Mouse (Mus musculus): ENCODE measurements around the gene Apc2.

The Apc2 gene

DNA sequence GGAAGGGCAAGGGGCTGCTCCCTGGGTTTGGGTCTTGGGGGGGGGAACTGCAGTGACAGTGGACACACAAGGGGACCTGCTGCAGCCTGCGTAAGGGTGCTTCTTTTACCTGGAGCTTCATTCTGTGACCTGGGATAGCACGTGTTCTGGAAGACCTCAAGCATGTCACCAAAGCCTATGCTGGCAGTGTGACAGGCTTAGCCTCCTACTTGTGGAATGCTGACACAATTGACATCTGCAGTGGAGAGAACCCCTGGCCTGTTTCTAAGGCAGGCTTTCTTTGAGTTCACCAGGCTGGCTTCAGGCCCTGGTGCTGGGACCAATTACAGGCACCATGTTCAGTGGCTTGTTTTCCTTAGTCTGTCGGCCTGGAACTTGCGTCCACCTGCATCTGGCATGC is 1.5 kb upstream of the Apc2 start:
- DNase-seq (ENCODE audit: low spot score in 2 of 2), result no peak

- DNase-seq (ENCODE audit: low spot score in 2 of 2), result peak in 1 of 2 experiments; percentile 73
Observed at GRCm38 (mm10) chr10:80294788-80295303, 931 bp upstream of the Apc2 start.

DNA sequence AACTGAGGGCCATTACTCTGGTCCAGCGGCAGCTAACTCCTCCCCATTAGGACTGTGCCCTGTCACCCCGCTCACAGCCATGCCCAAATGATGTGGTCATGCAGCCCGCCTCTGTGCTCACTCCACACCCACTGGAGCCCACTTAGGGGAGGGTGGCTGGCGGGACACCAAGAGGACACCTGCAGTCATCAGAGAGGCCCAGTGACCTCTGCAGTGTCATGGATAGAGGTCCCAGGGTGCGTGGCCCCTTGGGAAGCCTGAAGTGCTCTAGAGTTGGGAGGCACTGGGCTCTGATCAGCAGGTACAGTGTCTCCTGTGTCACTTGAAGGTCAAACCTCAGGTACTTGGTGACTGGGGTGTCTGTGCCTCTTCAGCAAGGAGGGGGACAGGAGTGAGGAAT is 1.0 kb downstream of the Apc2 start:
- DNase-seq (ENCODE audit: low spot score in 2 of 2), result peak in 1 of 2 experiments; percentile 66

DNA sequence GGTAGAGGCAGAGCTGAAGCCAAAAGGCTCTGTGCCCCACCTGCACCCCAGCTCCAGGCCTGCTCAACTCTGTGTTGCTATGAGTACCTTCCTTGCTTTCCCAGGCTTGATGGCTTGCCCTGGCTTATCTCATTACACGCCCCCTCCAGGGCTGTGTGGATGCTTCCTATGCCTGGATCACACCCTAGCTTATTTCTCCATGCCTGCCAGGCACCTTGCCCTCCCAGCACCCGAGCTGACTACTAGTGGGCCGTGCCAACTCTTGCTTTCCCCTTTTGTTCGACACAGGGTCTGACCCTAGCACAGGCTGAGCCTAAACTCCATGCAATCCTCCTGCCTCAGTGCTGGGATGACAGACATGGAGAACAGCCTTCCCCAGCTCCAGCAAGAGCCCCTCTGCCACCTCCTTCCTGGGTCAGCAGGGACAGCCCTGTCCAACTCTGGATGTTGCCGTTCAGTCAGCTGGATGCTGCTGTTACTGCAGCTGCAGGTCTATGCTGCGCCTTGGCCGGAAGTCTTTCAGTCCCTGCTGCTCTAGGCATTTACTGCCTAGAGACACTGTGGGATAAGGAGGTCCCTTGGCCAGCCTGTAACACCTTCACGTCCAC is 1.9 kb downstream of the Apc2 start:
- no peak for DNase-seq (ENCODE audit: low spot score in 2 of 2)

- peak; percentile 97 for DNase-seq (ENCODE audit: low spot score in 2 of 2)
Observed at GRCm38 (mm10) chr10:80298571-80299281, 2.9 kb downstream of the Apc2 start.

- DNase-seq (ENCODE audit: low spot score in 2 of 2), result no peak
Observed at GRCm38 (mm10) chr10:80299301-80299700, 3.5 kb downstream of the Apc2 start.

DNA sequence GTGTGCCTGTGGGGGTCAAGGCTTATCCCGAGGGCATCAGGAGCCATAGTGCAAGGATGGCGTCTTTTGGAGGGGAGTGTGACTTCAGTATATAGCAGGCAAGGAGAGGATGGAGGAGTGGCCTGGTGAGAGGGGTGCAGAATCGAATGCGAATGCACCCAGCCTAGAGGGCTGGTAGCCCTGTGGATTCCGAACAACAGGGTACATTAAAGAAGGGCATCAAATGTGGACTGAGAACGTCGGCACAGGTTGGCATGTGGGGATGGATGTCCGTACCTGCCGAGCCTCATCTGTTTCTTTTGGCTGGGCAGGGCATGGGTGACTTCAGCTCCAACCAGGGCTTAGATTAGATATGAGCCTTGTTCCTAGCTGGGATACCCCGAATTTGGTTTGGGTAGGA is 4.0 kb downstream of the Apc2 start:
- DNase-seq (ENCODE audit: low spot score in 2 of 2), result no peak

- peak; percentile 82 to 90 for DNase-seq (ENCODE audit: low spot score in 2 of 2)
Observed at GRCm38 (mm10) chr10:80300672-80301181, 5.0 kb downstream of the Apc2 start.

DNA sequence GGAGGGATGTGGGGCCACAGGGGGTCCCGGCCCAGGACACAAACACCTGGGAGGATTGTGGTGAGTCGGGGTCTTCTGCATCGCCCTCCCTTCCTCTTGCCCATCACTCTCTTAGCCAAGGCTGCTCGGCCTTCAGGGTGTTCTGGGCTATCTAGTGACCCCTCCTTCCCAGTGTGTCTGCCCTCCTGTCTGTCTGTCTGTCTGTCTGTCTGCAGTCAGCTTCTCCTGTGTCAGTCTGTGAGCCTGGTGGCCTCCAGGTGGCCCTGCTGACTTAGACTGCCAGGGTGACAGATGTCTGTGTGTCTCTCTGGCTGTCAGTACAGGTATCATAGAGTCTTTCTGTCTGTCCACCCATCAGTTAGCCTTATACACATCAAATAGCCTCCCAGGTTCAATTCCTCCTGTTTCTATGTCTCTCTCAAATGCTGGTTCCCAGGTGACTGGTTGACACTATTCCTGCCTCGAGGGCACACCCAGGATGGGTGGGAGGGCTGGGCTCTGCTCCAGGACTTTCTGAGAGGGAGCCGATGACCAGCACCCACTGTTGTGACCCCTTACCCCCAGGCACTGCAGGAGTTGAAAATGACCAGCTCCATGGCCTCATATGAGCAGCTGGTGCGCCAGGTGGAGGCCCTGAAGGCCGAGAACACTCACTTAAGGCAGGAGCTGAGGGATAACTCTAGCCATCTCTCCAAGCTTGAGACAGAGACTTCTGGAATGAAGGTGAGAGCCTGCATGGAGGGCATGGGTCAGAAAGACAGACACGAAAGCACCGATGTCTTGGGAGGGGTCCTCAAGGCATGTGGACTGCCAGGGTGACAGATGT is 5.7 kb downstream of the Apc2 start:
- DNase-seq (ENCODE audit: low spot score in 2 of 2), result no peak

DNA sequence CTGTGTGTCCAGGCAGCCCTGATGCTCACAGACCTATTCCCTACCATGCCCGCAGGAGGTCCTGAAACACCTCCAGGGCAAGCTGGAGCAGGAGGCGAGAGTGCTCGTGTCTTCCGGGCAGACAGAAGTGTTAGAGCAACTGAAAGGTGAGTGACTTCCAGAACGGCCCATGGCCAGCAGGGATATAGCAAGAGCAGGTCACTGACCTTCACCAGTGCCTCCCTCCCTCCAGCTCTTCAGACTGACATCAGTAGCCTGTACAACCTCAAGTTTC is 6.2 kb downstream of the Apc2 start:
- no peak for DNase-seq (ENCODE audit: low spot score in 2 of 2)

DNA sequence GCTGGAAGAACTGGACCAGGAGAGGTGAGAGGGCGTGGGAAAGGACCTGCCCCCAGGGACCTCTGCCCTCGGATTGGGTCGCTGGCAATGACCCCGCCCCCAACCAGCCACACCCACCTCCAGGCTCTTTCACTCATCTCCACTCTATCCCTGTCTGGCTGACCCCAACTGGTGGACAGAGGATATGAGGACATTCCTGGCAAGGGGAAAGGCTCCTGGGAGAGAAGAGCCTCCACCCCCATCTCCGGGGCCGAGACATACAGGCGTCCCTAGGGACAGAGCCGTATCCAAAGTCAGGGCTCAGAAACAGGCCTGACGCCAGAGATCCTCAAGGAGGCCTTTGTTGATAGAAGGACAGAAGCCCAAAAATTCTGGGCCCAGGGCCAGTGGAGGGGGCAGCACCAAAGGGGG is 6.7 kb downstream of the Apc2 start:
- peak; percentile 88 to 91 for DNase-seq (ENCODE audit: low spot score in 2 of 2)

DNA sequence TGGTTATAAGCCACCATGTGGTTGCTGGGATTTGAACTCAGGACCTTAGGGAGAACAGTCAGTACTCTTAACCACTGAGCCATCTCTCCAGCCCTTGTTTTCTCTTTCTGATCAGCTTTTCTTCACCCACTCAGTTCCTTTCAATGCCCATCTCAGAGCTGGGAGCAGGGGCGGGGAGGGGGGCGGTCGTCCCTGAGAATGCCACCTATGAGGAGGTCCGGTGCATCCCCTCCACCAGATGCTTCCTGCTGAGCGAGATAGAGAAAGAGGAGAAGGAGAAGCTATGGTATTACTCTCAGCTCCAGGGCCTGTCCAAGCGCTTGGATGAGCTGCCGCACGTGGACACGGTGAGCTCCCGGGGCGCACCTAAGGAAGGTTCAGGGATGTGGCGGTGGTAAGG is 8.7 kb downstream of the Apc2 start:
- no peak for DNase-seq (ENCODE audit: low spot score in 2 of 2)

- DNase-seq (ENCODE audit: low spot score in 2 of 2), result peak in 1 of 2 experiments; percentile 38
Observed at GRCm38 (mm10) chr10:80304862-80305261, 9.1 kb downstream of the Apc2 start.

DNA sequence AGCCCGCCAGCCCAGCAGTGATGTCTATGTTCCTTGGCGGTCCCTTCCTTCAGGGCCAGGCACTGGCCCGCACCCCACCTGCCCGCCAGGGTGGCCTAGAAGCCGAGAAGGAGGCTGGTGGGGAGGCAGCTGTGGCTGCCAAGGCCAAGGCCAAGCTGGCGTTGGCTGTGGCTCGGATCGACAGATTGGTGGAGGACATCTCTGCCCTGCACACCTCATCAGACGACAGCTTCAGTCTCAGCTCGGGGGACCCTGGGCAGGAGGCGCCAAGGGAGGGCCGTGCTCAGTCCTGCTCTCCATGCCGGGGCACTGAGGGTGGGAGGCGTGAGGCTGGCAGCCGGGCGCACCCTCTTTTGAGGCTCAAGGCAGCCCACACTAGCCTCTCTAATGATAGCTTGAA is 15.8 kb downstream of the Apc2 start:
- no peak for DNase-seq (ENCODE audit: low spot score in 2 of 2)

DNA sequence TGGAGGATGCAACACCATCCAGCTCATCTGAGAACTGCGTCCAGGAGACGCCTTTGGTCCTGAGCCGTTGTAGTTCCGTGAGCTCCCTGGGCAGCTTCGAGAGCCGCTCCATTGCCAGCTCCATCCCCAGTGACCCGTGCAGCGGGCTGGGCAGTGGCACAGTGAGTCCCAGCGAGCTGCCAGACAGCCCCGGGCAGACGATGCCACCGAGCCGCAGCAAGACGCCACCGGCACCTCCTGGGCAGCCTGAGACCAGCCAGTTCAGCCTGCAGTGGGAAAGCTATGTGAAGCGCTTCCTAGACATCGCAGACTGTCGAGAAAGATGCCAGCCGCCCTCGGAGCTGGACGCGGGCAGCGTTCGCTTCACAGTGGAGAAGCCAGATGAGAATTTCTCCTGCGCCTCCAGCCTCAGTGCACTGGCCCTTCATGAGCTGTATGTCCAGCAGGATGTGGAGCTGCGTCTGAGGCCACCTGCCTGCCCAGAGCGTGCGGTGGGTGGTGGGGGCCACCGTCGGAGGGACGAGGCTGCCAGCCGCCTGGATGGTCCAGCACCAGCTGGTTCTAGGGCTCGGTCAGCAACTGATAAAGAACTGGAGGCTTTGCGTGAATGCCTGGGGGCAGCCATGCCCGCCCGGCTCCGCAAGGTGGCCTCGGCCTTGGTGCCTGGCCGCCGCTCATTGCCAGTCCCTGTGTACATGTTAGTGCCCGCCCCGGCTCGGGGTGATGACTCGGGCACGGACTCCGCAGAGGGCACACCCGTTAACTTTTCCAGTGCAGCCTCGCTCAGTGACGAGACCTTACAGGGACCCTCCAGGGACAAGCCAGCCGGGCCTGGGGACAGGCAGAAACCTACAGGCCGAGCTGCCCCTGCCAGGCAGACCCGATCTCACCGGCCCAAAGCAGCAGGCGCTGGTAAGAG is 17.1 kb downstream of the Apc2 start:
- no peak for DNase-seq (ENCODE audit: low spot score in 2 of 2)

DNA sequence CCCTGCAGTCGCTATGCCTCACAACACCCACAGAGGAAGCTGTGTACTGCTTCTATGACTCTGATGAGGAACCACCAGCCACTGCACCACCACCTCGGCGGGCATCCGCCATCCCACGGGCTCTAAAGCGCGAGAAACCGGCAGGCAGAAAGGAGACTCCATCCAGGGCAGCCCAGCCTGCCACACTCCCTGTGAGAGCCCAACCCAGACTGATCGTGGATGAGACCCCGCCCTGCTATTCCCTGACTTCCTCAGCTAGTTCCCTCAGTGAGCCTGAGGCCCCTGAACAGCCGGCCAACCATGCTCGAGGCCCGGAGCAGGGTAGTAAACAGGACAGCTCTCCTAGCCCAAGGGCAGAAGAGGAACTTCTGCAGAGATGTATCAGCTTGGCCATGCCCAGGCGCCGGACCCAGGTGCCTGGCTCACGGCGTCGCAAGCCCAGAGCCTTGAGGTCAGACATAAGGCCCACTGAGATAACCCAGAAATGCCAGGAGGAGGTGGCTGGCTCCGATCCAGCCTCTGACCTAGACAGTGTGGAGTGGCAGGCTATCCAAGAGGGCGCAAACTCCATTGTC is 17.9 kb downstream of the Apc2 start:
- DNase-seq (ENCODE audit: low spot score in 2 of 2), result no peak

DNA sequence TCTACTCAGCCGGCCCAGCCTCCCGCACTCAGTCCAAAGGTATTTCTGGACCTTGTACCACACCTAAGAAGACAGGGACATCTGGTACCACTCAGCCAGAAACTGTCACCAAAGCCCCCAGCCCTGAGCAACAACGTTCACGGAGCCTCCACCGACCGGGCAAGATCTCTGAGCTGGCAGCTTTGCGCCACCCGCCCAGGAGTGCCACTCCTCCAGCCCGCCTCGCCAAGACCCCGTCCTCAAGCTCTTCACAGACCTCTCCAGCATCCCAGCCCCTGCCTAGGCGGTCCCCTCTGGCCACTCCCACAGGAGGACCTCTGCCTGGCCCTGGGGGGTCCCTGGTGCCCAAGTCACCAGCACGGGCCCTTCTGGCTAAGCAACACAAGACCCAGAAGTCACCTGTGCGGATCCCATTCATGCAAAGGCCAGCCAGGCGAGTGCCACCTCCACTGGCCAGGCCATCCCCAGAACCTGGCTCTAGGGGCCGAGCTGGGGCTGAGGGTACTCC is 18.8 kb downstream of the Apc2 start:
- no peak for DNase-seq (ENCODE audit: low spot score in 2 of 2)

GRCm38 (mm10) chr10:80315315-80315714 is 19.5 kb downstream of the Apc2 start:
- no peak for DNase-seq (ENCODE audit: low spot score in 2 of 2)

DNA sequence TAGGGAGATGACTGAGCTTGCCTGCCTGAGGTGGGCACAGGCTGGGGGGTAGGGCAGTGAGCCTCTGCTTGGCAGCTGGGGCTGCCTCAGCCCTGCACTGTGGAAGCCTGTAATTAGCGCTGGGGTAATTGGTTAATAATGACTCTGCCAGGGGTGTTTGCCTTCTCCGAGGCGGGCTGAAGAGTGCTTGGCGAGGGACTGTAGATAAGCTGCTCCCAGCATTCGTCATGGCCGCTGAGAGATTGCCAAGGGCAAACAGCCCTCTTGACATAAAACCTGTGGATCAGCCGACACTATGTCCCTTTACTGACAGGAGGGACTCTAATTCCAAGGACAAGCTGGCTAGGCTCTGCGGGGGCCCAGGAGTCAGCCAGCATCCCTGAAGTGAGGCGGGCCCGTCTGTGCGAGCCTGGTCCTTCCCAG is 20.6 kb downstream of the Apc2 start:
- peak in 1 of 2 experiments; percentile 63 for DNase-seq (ENCODE audit: low spot score in 2 of 2)

DNA sequence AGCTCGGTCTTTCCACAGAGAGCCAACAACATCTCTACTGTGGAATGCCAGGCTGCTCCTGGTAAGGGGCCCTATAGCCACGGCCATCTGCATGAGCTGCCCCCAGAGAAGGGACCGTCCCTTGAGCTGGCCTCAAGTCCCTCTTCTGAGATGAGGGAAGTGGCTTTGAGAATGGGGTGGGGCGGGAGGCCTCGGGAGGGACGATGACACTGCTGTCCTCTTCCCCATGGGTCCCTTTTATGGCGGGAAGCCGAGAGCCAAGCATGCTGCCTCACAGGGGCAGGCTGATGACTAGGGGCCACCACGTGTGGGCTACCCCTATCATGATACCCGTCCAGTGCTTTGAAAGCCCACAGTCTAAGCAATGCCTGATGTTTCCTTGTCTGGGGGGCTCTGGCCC is 21.2 kb downstream of the Apc2 start:
- no peak for DNase-seq (ENCODE audit: low spot score in 2 of 2)

DNA sequence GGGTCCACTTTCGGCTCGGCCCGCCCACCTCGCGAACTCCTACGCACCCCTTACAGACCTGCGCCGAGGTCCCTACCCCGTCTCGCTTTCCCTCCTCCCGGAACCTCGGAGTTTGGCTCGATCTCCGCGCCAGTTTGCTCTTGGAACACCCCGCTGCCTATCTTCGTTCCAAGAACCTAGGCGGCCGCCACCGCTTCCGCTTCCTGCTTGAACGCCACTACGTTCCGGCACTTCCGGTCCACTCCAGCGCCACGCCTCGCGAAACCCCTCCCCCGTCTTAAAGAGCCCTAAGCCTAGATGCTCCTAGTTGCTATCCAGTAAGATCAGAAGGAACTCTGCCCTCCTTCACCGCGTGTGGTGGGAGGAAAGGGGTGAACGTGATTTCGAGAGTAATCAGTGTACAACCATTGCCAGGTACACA is 24.6 kb downstream of the Apc2 start, which contains the start of gene 2310011J03Rik:
Gene 2310011J03Rik, minus strand, starts transcription at position 198 of the 421 bp plus-strand sequence.
- peak; percentile 95 for DNase-seq (ENCODE audit: low spot score in 2 of 2)

All from right cerebral cortex, postnatal 10 days (tissue).